Mouse (Mus musculus): Measurements from ENCODE around the gene Iqcc. TPM values are rescaled to one million over a fixed set of nuclear protein-coding genes. Genes with fewer than 3 reads are reported as not detected.

Gene Iqcc
- 28.2 and 33.3 TPM in 2 replicates for polyA plus RNA-seq (2014; fragmentation: Nextera tagmentation; extraction: Ambion mirVana)

DNA sequence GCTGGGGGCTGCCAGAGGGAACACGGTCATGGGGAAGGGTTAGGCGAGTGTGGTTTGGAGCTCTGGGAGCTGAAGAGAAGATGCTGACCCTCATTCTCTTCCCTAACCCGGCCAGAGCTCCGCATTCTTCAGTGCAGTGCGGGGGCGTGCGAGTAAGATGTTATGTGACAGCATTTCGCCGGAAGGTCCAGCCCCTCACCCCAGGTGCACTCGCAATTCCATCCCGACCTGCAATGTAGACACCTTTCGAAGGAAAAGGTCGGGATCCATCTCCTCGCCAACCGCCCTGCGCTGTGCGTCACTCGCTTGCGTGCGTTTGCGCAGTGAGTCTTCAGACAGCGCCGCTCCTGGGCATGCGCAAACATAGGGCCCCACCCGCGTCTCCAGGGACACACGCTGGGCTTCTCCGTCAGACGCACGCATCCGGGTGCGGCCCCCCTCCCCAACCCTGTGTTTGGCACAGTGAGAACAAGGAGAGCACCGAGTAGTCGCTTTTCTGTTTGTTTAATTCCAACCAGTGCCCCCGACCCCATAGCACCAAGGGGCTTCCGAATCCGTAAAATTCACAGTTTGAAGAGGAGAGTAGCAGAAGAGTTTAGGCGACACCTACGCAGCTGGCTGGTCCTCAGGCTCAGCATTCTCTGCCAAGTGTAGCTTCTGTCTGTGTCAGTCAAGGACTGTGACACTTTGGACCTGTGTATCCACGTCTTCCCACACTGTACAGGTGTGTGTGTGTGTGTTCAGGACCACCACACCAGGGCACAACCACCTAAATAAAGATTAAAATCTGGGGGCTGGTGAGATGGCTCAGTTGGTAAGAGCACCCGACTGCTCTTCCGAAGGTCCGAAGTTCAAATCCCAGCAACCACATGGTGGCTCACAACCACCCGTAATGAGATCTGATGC is at the start of gene Iqcc:
Gene Iqcc (minus strand): TSS at position 314 of the 906 bp plus-strand sequence.
- peak within 1 kb of the TSS; percentile 66 for H3K4me3 ChIP-seq (ENCODE audit: low read depth, low read length)
- peak within 1 kb of the TSS; percentile 91 for H3K27ac ChIP-seq (ENCODE audit: low read depth, low read length)
- WGBS, result 4% methylated on average over 43 of the region's 44 CpGs
- peak; percentile 92 for ATAC-seq (ENCODE audit: low read depth)
- H3K9ac ChIP-seq (replicated peaks; ENCODE audit: low read depth, low read length), result peak within 1 kb of the TSS; percentile 88
- no peaks in the 10 kb centered on the region for H3K9me3 ChIP-seq (ENCODE audit: control insufficient read depth, low read length)
- H3K4me2 ChIP-seq (ENCODE audit: low read depth, low read length), result peak within 1 kb of the TSS; percentile 92
- H3K36me3 ChIP-seq (ENCODE audit: control insufficient read depth, insufficient read depth, low read length), result 0 out of 2 replicates have a peak, but pooled peaks cover 3% of the 10 kb centered on the region
- peaks cover 23% of the 10 kb centered on the region for H3K4me1 ChIP-seq (ENCODE audit: control insufficient read depth, insufficient read depth, low read length)
- H3K27me3 ChIP-seq (ENCODE audit: control insufficient read depth, insufficient read depth, low read length), result no peaks in the 10 kb centered on the region

DNA sequence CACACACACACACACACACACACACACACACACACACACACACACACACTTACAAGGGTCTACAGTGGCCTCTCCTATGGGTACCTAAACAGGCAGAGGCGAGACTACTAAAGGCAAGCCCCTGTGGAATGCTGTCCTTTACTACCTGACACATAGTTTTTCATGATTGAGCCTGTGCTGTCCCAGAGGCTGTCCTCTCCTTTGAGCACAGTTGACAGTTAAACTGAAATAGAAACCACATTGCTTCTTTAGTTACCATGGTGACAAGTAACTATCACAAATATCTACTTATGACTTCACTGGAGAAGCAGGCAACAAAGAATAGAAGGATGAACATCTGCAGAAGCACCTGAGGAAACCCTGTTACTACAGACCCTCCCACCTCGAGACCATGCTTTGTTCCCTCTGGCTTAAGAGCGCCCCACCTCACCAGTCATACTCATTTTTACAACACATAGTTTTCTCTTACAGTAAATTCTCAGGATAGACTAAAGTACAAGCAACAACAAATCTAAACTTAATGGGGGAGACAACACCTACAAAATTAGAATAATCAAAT is 43.4 kb upstream of the Iqcc start:
- Histone ChIP-seq H3K4me2 (ENCODE audit: low read depth, low read length) (no peak overlapping the region), H3K27ac (ENCODE audit: low read depth, low read length) (no peak overlapping the region), H3K9ac (replicated peaks; ENCODE audit: low read depth, low read length) (no peak overlapping the region), H3K9me3 (ENCODE audit: control insufficient read depth, low read length) (no peaks in the 10 kb centered on the region), H3K4me1 (ENCODE audit: control insufficient read depth, insufficient read depth, low read length) (no peaks in the 10 kb centered on the region), H3K4me3 (ENCODE audit: low read depth, low read length) (no peak overlapping the region), H3K36me3 (ENCODE audit: control insufficient read depth, insufficient read depth, low read length) (peaks cover 25% of the 10 kb centered on the region), H3K27me3 (ENCODE audit: control insufficient read depth, insufficient read depth, low read length) (no peaks in the 10 kb centered on the region)
- ATAC-seq (ENCODE audit: low read depth), result no peak
- WGBS, result 79% methylated on average over 3 of the region's 3 CpGs

DNA sequence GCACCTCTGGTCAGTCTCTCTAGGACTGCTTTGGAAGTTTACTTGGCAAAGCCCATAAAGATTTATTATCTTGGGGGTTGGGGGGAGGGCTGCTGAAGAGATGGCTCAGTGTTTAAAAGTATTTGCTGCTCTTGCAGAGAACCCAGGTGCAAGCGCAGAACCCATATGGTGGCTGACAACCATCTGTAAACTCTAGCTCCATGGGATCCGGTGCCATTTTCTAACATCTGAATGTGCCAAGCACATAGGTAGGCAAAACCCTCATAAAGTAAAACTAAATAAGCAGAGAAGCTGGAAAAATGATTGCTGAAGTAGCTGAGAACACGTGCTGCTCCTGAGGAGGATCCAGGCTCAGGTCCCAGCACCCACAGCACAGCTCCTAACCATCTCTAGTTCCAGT is 42.7 kb upstream of the Iqcc start:
- Histone ChIP-seq H3K9ac (replicated peaks; ENCODE audit: low read depth, low read length) (no peak overlapping the region), H3K27ac (ENCODE audit: low read depth, low read length) (no peak overlapping the region), H3K27me3 (ENCODE audit: control insufficient read depth, insufficient read depth, low read length) (no peaks in the 10 kb centered on the region), H3K4me2 (ENCODE audit: low read depth, low read length) (no peak overlapping the region), H3K36me3 (ENCODE audit: control insufficient read depth, insufficient read depth, low read length) (peaks cover 29% of the 10 kb centered on the region), H3K4me1 (ENCODE audit: control insufficient read depth, insufficient read depth, low read length) (no peaks in the 10 kb centered on the region), H3K4me3 (ENCODE audit: low read depth, low read length) (no peak overlapping the region), H3K9me3 (ENCODE audit: control insufficient read depth, low read length) (no peaks in the 10 kb centered on the region)
- WGBS, result 84% methylated on average over 3 of the region's 3 CpGs
- no peak for ATAC-seq (ENCODE audit: low read depth)

DNA sequence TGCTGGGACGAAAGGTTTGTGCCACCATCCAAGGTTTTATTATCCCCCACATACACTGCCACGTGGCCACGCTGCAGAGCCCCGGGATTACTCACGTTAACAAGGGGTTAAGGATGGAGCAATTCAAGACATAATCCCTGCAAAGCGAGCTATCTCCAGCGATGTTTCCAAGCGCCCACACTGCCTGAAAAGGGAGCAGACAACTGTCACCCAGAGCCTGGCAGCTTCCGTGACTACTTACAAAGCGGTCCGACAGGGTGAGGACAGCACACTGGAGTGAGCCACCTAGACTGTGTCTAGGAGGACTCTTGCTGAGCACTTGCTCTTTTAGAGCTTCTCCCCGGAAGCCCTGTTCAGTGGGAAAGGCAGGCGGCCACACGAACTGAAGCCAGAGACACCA is 35.9 kb upstream of the Iqcc start:
- Histone ChIP-seq H3K9me3 (ENCODE audit: control insufficient read depth, low read length) (no peaks in the 10 kb centered on the region), H3K4me3 (ENCODE audit: low read depth, low read length) (no peak overlapping the region), H3K9ac (replicated peaks; ENCODE audit: low read depth, low read length) (no peak overlapping the region), H3K4me2 (ENCODE audit: low read depth, low read length) (no peak overlapping the region), H3K27me3 (ENCODE audit: control insufficient read depth, insufficient read depth, low read length) (no peaks in the 10 kb centered on the region), H3K4me1 (ENCODE audit: control insufficient read depth, insufficient read depth, low read length) (no peaks in the 10 kb centered on the region), H3K27ac (ENCODE audit: low read depth, low read length) (no peak overlapping the region), H3K36me3 (ENCODE audit: control insufficient read depth, insufficient read depth, low read length) (peaks cover 80% of the 10 kb centered on the region)
- 94% methylated on average over 14 of the region's 14 CpGs for whole genome bisulfite sequencing
- no peak for ATAC-seq (ENCODE audit: low read depth)

DNA sequence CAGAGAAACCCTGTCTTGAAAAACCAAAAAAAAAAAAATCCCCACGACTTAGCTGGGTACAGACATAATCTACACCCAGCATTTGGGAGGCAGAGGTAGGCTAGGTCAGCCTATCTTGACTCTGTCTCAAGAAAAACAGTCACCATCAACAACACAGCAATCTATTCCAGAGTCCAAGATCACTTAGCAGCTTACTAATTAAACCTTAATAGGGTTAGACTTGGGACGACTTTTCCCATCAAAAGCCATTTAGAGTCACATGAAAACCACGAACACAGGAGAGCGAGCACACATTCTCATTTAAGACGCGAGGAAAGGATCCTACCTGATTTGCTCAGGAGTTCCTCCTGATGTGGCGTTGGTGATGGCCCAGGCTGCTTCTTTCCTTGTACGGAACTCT is 31.5 kb upstream of the Iqcc start:
- Histone ChIP-seq H3K9me3 (ENCODE audit: control insufficient read depth, low read length) (no peaks in the 10 kb centered on the region), H3K27me3 (ENCODE audit: control insufficient read depth, insufficient read depth, low read length) (no peaks in the 10 kb centered on the region), H3K36me3 (ENCODE audit: control insufficient read depth, insufficient read depth, low read length) (peaks cover 76% of the 10 kb centered on the region), H3K4me2 (ENCODE audit: low read depth, low read length) (no peak overlapping the region), H3K4me3 (ENCODE audit: low read depth, low read length) (no peak overlapping the region), H3K27ac (ENCODE audit: low read depth, low read length) (no peak overlapping the region), H3K4me1 (ENCODE audit: control insufficient read depth, insufficient read depth, low read length) (no peaks in the 10 kb centered on the region), H3K9ac (replicated peaks; ENCODE audit: low read depth, low read length) (no peak overlapping the region)
- WGBS, result 93% methylated on average over 8 of the region's 8 CpGs
- ATAC-seq (ENCODE audit: low read depth), result no peak

DNA sequence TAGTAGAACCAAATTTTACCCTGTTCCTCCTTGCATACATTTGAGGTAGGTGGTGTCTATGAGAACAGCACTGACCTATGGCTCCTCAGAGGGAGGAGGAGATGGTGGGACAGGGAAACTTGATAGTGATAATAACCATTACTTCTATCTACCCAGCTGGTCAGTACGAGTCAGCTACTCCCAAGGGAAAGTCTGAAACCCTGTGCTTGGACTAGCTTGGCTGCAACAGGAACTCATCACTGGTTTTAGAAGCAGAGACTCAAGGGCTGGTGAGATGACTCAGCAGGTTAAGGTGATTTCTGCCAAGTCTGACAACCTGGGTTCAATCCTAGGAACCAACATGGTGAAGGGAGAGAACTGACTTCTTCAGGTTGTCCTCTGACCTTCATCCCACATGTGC is 29.8 kb upstream of the Iqcc start:
- Histone ChIP-seq H3K27me3 (ENCODE audit: control insufficient read depth, insufficient read depth, low read length) (no peaks in the 10 kb centered on the region), H3K27ac (ENCODE audit: low read depth, low read length) (no peak overlapping the region), H3K4me2 (ENCODE audit: low read depth, low read length) (no peak overlapping the region), H3K9me3 (ENCODE audit: control insufficient read depth, low read length) (no peaks in the 10 kb centered on the region), H3K4me3 (ENCODE audit: low read depth, low read length) (no peak overlapping the region), H3K9ac (replicated peaks; ENCODE audit: low read depth, low read length) (no peak overlapping the region), H3K36me3 (ENCODE audit: control insufficient read depth, insufficient read depth, low read length) (peaks cover 71% of the 10 kb centered on the region), H3K4me1 (ENCODE audit: control insufficient read depth, insufficient read depth, low read length) (no peaks in the 10 kb centered on the region)
- WGBS, result 96% methylated on average over 1 of the region's 1 CpGs
- no peak for ATAC-seq (ENCODE audit: low read depth)

DNA sequence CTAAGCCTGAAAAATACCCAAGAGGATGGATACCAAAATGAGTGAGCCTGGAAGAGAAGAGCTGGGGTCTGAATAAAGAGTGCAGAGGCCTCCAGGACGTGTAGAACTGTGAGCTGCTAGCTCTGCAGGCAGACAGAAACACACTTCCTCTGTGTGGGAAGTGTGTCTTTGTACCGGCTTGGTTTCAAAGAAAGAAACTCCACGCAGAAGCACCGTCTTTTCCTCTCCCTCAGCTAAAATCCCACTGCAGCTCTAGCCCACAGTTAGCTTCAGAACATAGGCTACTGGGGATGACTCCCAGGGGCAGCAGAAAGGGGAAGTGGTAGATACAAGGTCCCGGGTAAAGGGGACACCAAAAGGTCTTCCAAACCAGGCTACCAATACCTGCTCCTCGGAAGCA is 26.3 kb upstream of the Iqcc start:
- Histone ChIP-seq H3K9me3 (ENCODE audit: control insufficient read depth, low read length) (no peaks in the 10 kb centered on the region), H3K4me1 (ENCODE audit: control insufficient read depth, insufficient read depth, low read length) (no peaks in the 10 kb centered on the region; the same call in 1 of the 2 replicates), H3K9ac (replicated peaks; ENCODE audit: low read depth, low read length) (no peak overlapping the region), H3K4me2 (ENCODE audit: low read depth, low read length) (no peak overlapping the region), H3K4me3 (ENCODE audit: low read depth, low read length) (no peak overlapping the region), H3K27me3 (ENCODE audit: control insufficient read depth, insufficient read depth, low read length) (no peaks in the 10 kb centered on the region), H3K27ac (ENCODE audit: low read depth, low read length) (no peak overlapping the region), H3K36me3 (ENCODE audit: control insufficient read depth, insufficient read depth, low read length) (peaks cover 42% of the 10 kb centered on the region)
- no peak for ATAC-seq (ENCODE audit: low read depth)
- WGBS, result 94% methylated on average over 6 of the region's 6 CpGs

DNA sequence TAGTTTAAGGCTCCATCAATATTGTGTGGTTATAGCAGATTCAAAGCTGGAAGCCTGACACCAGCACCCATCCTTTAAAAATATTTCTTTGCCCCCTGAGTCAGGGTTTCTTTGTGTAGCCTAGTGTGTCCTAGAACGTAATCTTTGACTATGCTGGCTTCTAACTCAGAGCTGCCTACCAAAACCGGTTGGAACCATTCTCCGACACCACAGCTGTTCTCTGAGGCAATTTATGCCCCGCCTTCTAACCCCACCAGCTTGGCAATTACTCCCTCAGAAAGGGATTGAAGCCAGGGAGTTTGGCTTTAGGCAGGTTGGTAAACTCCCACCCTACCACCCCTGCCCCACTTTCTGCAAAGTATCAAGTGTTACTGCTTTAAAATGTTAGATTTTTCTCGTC is 22.9 kb upstream of the Iqcc start:
- Histone ChIP-seq H3K9ac (replicated peaks; ENCODE audit: low read depth, low read length) (no peak overlapping the region), H3K27ac (ENCODE audit: low read depth, low read length) (no peak overlapping the region), H3K27me3 (ENCODE audit: control insufficient read depth, insufficient read depth, low read length) (no peaks in the 10 kb centered on the region), H3K9me3 (ENCODE audit: control insufficient read depth, low read length) (no peaks in the 10 kb centered on the region), H3K4me2 (ENCODE audit: low read depth, low read length) (peak overlapping the region; percentile 30; the same call in 1 of the 2 replicates), H3K4me1 (ENCODE audit: control insufficient read depth, insufficient read depth, low read length) (peaks cover 13% of the 10 kb centered on the region), H3K36me3 (ENCODE audit: control insufficient read depth, insufficient read depth, low read length) (peaks cover 26% of the 10 kb centered on the region), H3K4me3 (ENCODE audit: low read depth, low read length) (no peak overlapping the region)
- 46% methylated on average over 5 of the region's 5 CpGs for WGBS
- ATAC-seq (ENCODE audit: low read depth), result no peak

Data from neural tube, embryonic 14.5 days (tissue).